Mouse (Mus musculus) kidney, postnatal 25 days (tissue): ENCODE measurements at regions not wholly inside any gene's neighbourhood (a gene's known extent, or its start where the extent isn't known, plus 50 kb on each side); places are given as distances from the start of the nearest gene placed in this dataset.

Source experiments
- DNase-seq, 2 experiments: peaks; one replicate each; pipeline ENCODE4 v3.0.0; 2021; ENCODE audit warnings: mixed read lengths in 2 of 2

DNA sequence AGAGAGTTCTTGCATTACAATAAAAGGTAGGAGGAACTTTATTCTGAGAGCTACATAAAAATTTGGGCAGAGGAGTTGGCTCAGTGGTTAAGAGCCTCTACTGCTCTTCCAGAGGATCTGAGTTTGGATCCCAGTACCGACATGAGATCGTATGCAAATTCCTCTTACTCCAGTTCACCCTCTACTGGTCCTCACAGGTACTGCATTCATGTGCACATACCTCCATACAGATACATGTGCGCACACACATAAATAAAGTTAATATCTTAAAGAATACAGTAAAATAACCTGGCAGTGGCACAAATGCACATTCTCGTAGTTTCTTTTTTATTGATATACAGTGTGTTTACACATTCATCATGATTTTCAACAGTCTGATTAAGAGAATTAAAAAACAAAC, 232.4 kb downstream of the Vps13c start:
- no peak for DNase-seq

DNA sequence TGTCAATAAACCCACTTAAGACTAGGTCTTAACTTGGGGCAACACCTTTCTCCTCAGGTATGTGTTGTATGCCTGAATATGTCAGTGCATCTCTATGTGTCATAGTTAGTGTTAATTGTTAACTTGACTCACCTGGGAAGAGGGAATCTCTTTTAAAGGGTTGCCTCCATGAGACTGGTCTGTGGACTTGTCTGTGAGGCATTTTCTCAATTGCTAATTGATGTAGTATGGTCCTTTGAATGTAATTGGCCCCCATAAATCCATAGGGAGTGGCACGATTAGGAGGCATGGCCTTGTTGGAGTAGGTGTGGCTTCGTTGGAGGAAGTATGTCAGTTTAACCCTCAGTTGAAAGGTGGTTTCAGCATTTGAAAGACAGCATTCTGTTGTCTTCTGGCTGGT, 237.1 kb downstream of the Vps13c start:
- no peak for DNase-seq

GRCm38 (mm10) chr9:68083341-68083740, 243.1 kb downstream of the Vps13c start:
- DNase-seq = peak; percentile 6 to 36

DNA sequence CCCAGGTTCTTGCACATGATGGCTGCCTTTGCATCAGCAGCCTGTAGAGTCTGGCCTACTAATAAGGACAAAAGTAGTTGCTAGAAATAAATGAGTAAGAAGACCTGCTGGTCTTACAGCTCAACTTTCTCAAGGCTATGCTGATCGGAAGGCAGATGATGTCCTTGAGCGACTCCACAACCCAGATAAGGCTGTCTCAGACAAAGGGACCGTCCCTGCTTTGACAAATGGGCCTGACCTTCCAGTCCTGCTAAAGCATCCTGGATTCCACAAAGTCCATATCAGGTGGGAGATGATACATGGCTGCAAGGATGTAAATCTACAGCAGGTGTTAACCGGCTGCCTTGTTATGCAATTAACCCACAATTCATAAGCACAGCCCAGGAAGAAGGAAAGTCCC, 244.8 kb downstream of the Vps13c start:
- no peak for DNase-seq

GRCm38 (mm10) chr9:68094561-68094960, 254.4 kb downstream of the Vps13c start:
- no peak for DNase-seq

GRCm38 (mm10) chr9:68109841-68110240, 269.6 kb downstream of the Vps13c start:
- no peak for DNase-seq

- DNase-seq = no peak
Measured at GRCm38 (mm10) chr9:68115151-68115690, 275.0 kb downstream of the Vps13c start.

DNA sequence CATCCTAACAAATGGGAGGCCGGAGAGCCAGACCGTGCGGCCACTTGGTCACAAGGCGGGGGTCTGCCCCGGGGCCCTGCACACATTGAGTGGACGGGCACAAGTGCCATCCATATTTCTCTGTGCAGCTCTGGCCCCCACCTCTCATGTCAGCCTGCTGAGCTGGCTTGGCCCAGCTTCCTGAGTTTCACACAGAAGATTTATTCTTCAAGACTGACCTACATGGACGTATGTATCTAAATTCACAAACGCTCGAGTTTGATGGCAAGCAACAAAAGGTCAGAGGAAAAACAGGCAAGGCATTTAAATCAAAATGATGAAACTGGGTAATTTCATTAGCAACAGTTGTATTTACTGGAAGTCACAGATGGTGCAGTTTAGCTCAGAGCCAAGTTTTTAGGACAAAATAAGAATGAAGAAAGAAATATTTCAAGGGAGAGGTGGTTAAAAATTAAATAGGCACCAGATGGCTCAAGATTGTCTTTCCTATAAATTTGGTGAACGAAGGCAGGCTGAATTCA, 276.1 kb downstream of the Vps13c start:
- DNase-seq = peak; percentile 17 to 57

DNA sequence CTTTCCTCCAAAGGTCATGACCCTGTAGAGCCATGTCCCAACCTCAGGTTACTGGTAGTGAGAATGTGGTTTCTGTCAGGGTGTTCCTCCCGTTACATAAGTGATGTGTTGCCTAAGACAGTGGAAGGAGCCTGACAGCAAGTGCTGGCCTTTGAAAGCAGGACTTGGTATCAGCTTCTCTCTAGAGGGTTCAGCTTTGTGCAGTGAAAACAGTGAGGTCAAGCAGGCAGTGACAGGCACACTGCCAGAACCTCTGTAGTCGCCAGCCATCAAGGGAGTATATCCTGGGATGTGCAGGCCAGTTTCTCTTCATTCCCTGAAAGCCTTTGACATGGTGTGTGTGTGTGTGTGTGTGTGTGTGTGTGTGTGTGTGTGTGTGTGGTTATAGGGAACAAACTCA, 278.1 kb downstream of the Vps13c start:
- DNase-seq = no peak

DNA sequence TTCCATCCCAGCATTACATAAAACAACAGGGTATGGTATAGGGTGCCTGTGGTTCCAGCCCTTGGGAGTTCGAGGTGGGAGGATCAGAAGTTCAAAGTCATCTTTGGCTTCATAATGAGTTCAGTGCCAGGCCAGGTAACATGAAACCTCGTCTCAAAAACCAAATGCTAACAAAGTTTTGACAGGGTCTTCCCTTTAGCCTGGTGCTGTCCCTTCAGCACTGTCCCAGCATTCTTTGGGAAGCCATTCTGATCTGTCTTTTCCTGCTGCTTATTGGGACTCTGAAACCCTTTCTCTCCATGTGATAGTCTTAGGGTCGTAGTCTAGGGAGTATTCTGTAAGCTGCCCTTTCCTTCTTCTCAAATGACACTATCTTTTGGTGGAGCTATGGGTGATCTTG, 282.1 kb downstream of the Vps13c start:
- no peak for DNase-seq

DNA sequence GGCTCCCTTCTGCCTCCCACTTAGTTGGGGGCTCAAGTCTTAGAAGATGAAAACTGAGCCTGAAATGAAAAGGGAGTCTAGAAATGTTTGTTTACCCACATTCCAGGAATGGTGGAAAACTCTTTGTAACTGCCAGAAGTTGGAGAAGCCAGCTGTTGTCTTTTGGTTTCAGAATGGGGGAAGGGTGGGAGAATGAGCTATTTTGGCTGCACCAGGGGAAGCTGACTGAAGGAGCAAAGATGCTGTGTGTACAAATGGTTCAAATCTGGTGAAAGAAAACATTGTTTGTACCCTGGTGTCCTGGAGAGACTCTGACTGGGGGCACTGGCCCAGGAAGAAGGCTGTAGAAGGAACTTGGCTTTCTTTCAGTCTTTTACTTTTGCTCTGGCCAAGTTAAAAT, 291.1 kb downstream of the Vps13c start:
- DNase-seq = peak; percentile 24 to 44

- DNase-seq = peak in 1 of 2 experiments; percentile 28
Measured at GRCm38 (mm10) chr9:68135446-68136050, 295.4 kb downstream of the Vps13c start.

- no peak for DNase-seq
Measured at GRCm38 (mm10) chr9:68162813-68163570, 322.8 kb downstream of the Vps13c start.

GRCm38 (mm10) chr9:68166556-68166955, 326.4 kb downstream of the Vps13c start:
- no peak for DNase-seq

- peak; percentile 43 to 58 for DNase-seq
Measured at GRCm38 (mm10) chr9:68188921-68189320, 348.7 kb downstream of the Vps13c start.

GRCm38 (mm10) chr9:68199831-68200230, 359.6 kb downstream of the Vps13c start:
- no peak for DNase-seq

GRCm38 (mm10) chr9:68201031-68201430, 360.8 kb downstream of the Vps13c start:
- no peak for DNase-seq

DNA sequence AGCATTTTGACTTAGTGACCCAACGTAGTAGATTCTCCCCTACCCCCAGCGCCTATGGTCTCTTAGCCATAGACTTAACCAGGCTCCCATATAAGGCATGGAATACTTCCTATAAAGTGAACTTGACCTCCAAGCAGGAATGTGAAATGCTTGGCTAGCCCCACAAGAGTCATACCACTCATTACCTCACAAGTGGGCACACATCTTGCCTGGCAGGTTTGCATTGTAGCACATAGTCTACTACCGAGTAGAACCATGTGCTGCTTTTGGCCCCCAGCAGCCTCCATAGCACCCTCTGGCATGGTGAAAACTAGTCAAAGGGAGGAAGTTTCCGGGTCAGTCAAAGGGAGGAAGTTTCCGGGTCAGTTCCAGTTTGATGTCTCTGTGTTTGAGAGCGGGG, 385.5 kb downstream of the Vps13c start:
- no peak for DNase-seq

DNA sequence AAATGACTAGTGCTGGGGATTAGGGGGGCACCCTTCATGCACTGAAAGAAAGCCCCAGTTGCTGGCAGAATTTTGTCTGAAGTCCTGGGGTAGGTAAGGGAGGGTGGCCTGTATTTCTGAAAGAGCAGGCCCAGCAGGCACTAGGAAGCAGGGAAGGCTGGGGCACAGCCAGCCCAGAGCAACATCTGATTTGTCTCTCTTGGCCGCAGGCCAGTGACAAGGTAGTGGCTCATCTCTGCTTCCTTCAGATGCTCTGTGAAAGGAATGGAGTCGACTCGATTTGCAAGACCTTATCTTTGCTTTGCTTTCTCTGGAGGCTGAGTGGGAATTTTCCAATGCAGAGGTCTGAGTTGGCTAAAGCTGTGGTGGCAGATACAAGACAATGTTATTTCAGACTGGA, 390.9 kb downstream of the Vps13c start:
- DNase-seq = no peak

DNA sequence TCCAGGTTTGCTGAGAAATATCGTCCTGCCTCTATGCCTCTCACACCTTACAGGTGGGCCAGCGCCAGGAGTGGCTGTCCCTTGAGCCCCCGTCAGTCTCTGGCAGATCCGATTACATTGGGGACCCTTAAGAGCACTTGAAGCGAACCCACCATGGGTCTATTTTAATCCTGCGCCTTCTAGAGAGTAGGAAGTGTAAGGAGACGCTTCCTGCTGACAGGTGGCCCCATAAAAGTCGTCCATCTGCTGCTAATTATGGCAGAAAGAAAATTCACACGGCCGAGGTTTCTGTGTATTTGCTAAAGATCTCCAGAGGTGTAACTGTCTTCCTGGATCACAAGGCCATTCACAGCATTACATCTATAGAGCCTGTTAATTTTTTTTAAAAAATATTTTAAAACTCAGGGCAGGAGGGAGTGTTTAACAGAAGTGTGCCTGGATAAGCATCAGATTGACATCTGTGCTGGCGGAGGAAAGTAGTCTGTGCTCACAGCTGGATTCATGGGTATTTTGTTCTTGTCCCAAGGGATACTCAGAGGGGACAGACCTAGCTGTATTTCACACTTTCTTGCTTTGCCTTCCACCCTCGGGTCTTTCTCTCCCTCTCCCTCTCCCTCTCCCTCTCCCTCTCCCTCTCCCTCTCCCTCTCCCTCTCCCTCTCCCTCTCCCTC, 394.9 kb downstream of the Vps13c start:
- no peak for DNase-seq

- DNase-seq = no peak
Measured at GRCm38 (mm10) chr9:68239121-68239520, 398.9 kb downstream of the Vps13c start.

- no peak for DNase-seq
Measured at GRCm38 (mm10) chr9:68239551-68239950, 399.4 kb downstream of the Vps13c start.

GRCm38 (mm10) chr9:68250011-68250410, 403.6 kb upstream of the Rora start:
- no peak for DNase-seq

DNA sequence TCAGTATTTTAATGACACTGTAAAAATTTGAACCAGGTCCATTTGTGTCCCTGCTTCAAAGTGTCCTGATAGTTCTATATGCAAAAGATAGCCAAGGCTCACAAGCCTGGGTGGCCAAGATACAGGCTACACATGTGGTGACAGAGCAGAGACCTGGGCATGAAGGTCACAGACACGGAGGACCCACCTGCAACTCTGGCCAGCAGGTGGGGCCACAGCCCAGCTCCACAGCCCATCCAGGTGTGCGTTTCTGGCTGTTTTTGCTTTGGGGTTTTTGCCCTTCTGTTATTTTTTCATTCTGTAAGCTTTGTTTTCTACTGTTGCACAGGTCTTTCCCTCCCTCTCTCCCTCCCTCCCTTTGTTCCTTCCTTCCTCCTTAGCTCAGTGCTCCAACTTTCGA, 399.4 kb upstream of the Rora start:
- peak in 1 of 2 experiments; percentile 12 for DNase-seq
